Mouse (Mus musculus): ENCODE results near the gene Fam160b1. TPM values are rescaled to one million over a fixed set of nuclear protein-coding genes. Genes with fewer than 3 reads are reported as not detected.

Gene Fam160b1
- polyA plus RNA-seq, 1 experiment from 2014 or later: 12.9 TPM

GRCm38 (mm10) chr19:57325748-57326300 is 34.7 kb upstream of the Fam160b1 start:
- no peaks in the 10 kb centered on the region for H3K4me1 ChIP-seq
- H3K36me3 ChIP-seq: no peaks in the 10 kb centered on the region
- H3K27ac ChIP-seq (replicated peaks): no peak overlapping the region
- WGBS: 36% methylated on average over 7 of the region's 7 CpGs
- ATAC-seq (ENCODE audit: low FRiP score): no peak
- no peak overlapping the region for H3K9ac ChIP-seq (replicated peaks)
- no peak overlapping the region for H3K4me2 ChIP-seq
- H3K27me3 ChIP-seq (replicated peaks): no peaks in the 10 kb centered on the region
- H3K4me3 ChIP-seq (replicated peaks): no peak overlapping the region
- no peaks in the 10 kb centered on the region for H3K9me3 ChIP-seq (replicated peaks)

GRCm38 (mm10) chr19:57327679-57328078 is 32.8 kb upstream of the Fam160b1 start:
- no peak overlapping the region for H3K4me3 ChIP-seq (replicated peaks)
- no peak overlapping the region for H3K9ac ChIP-seq (replicated peaks)
- H3K4me2 ChIP-seq: no peak overlapping the region
- no peak for ATAC-seq (ENCODE audit: low FRiP score)
- no peaks in the 10 kb centered on the region for H3K4me1 ChIP-seq
- H3K27me3 ChIP-seq (replicated peaks): no peaks in the 10 kb centered on the region
- H3K27ac ChIP-seq (replicated peaks): no peak overlapping the region
- no peaks in the 10 kb centered on the region for H3K36me3 ChIP-seq
- no peaks in the 10 kb centered on the region for H3K9me3 ChIP-seq (replicated peaks)

- no peak for ATAC-seq (ENCODE audit: low FRiP score)
Measured at GRCm38 (mm10) chr19:57328269-57328668, 32.2 kb upstream of the Fam160b1 start.

GRCm38 (mm10) chr19:57328792-57329191 is 31.7 kb upstream of the Fam160b1 start:
- H3K4me2 ChIP-seq: no peak overlapping the region
- no peaks in the 10 kb centered on the region for H3K27me3 ChIP-seq (replicated peaks)
- H3K27ac ChIP-seq (replicated peaks): no peak overlapping the region
- no peak overlapping the region for H3K4me3 ChIP-seq (replicated peaks)
- H3K9me3 ChIP-seq (replicated peaks): no peaks in the 10 kb centered on the region
- ATAC-seq (ENCODE audit: low FRiP score): no peak
- H3K36me3 ChIP-seq: no peaks in the 10 kb centered on the region
- H3K4me1 ChIP-seq: no peaks in the 10 kb centered on the region
- H3K9ac ChIP-seq (replicated peaks): no peak overlapping the region
- 61% methylated on average over 12 of the region's 12 CpGs for WGBS

More at GRCm38 (mm10) chr19:57328269-57328668, 32.2 kb upstream of the Fam160b1 start:
- no peaks in the 10 kb centered on the region for H3K36me3 ChIP-seq
- H3K27ac ChIP-seq (replicated peaks): no peak overlapping the region
- H3K9ac ChIP-seq (replicated peaks): no peak overlapping the region
- no peaks in the 10 kb centered on the region for H3K27me3 ChIP-seq (replicated peaks)
- H3K4me2 ChIP-seq: no peak overlapping the region
- no peaks in the 10 kb centered on the region for H3K4me1 ChIP-seq
- no peak overlapping the region for H3K4me3 ChIP-seq (replicated peaks)
- no peaks in the 10 kb centered on the region for H3K9me3 ChIP-seq (replicated peaks)
- over 99% methylated on average over 7 of the region's 7 CpGs for WGBS

GRCm38 (mm10) chr19:57330309-57330708 is 30.2 kb upstream of the Fam160b1 start:
- no peak for ATAC-seq (ENCODE audit: low FRiP score)
- WGBS: 84% methylated on average over 11 of the region's 11 CpGs
- Histone ChIP-seq H3K27ac (replicated peaks) (no peak overlapping the region), H3K4me2 (no peak overlapping the region), H3K27me3 (replicated peaks) (no peaks in the 10 kb centered on the region), H3K4me3 (replicated peaks) (no peak overlapping the region), H3K9ac (replicated peaks) (no peak overlapping the region), H3K36me3 (no peaks in the 10 kb centered on the region), H3K9me3 (replicated peaks) (no peaks in the 10 kb centered on the region), H3K4me1 (no peaks in the 10 kb centered on the region)

- Histone ChIP-seq H3K9me3 (replicated peaks) (no peaks in the 10 kb centered on the region), H3K36me3 (no peaks in the 10 kb centered on the region), H3K4me2 (no peak overlapping the region), H3K9ac (replicated peaks) (no peak overlapping the region), H3K4me1 (no peaks in the 10 kb centered on the region), H3K27ac (replicated peaks) (no peak overlapping the region), H3K4me3 (replicated peaks) (no peak overlapping the region), H3K27me3 (replicated peaks) (no peaks in the 10 kb centered on the region)
- ATAC-seq (ENCODE audit: low FRiP score): no peak
- WGBS: 86% methylated on average over 6 of the region's 6 CpGs
Measured at GRCm38 (mm10) chr19:57331237-57331636, 29.2 kb upstream of the Fam160b1 start.

- Histone ChIP-seq H3K9me3 (replicated peaks) (no peaks in the 10 kb centered on the region), H3K27ac (replicated peaks) (no peak overlapping the region), H3K4me3 (replicated peaks) (no peak overlapping the region), H3K4me1 (no peaks in the 10 kb centered on the region), H3K36me3 (no peaks in the 10 kb centered on the region), H3K27me3 (replicated peaks) (no peaks in the 10 kb centered on the region), H3K9ac (replicated peaks) (no peak overlapping the region), H3K4me2 (no peak overlapping the region)
- no peak for ATAC-seq (ENCODE audit: low FRiP score)
- 83% methylated on average over 4 of the region's 4 CpGs for WGBS
Measured at GRCm38 (mm10) chr19:57333356-57333755, 27.1 kb upstream of the Fam160b1 start.

GRCm38 (mm10) chr19:57335135-57335534 is 25.3 kb upstream of the Fam160b1 start:
- no peaks in the 10 kb centered on the region for H3K36me3 ChIP-seq
- no peak overlapping the region for H3K27ac ChIP-seq (replicated peaks)
- no peak overlapping the region for H3K9ac ChIP-seq (replicated peaks)
- ATAC-seq (ENCODE audit: low FRiP score): no peak
- no peaks in the 10 kb centered on the region for H3K4me1 ChIP-seq
- no peak overlapping the region for H3K4me3 ChIP-seq (replicated peaks)
- H3K27me3 ChIP-seq (replicated peaks): no peaks in the 10 kb centered on the region
- 50% methylated on average over 8 of the region's 8 CpGs for WGBS
- no peak overlapping the region for H3K4me2 ChIP-seq
- no peaks in the 10 kb centered on the region for H3K9me3 ChIP-seq (replicated peaks)

GRCm38 (mm10) chr19:57339281-57339864 is 21.1 kb upstream of the Fam160b1 start:
- no peak overlapping the region for H3K9ac ChIP-seq (replicated peaks)
- no peaks in the 10 kb centered on the region for H3K36me3 ChIP-seq
- no peak overlapping the region for H3K4me3 ChIP-seq (replicated peaks)
- WGBS: 84% methylated on average over 13 of the region's 13 CpGs
- no peak for ATAC-seq (ENCODE audit: low FRiP score)
- H3K27me3 ChIP-seq (replicated peaks): no peaks in the 10 kb centered on the region
- H3K27ac ChIP-seq (replicated peaks): no peak overlapping the region
- no peak overlapping the region for H3K4me2 ChIP-seq
- no peaks in the 10 kb centered on the region for H3K4me1 ChIP-seq
- H3K9me3 ChIP-seq (replicated peaks): no peaks in the 10 kb centered on the region

- no peak overlapping the region for H3K4me3 ChIP-seq (replicated peaks)
- H3K27ac ChIP-seq (replicated peaks): no peak overlapping the region
- no peaks in the 10 kb centered on the region for H3K36me3 ChIP-seq
- H3K4me2 ChIP-seq: no peak overlapping the region
- H3K9ac ChIP-seq (replicated peaks): no peak overlapping the region
- no peaks in the 10 kb centered on the region for H3K9me3 ChIP-seq (replicated peaks)
- 85% methylated on average over 8 of the region's 8 CpGs for WGBS
- no peaks in the 10 kb centered on the region for H3K4me1 ChIP-seq
- no peaks in the 10 kb centered on the region for H3K27me3 ChIP-seq (replicated peaks)
- no peak for ATAC-seq (ENCODE audit: low FRiP score)
Measured at GRCm38 (mm10) chr19:57340900-57341742, 19.4 kb upstream of the Fam160b1 start.

- no peak overlapping the region for H3K4me2 ChIP-seq
- H3K4me1 ChIP-seq: no peaks in the 10 kb centered on the region
- H3K36me3 ChIP-seq: no peaks in the 10 kb centered on the region
- no peak overlapping the region for H3K9ac ChIP-seq (replicated peaks)
- no peak for ATAC-seq (ENCODE audit: low FRiP score)
- WGBS: 91% methylated on average over 5 of the region's 5 CpGs
- no peak overlapping the region for H3K4me3 ChIP-seq (replicated peaks)
- H3K9me3 ChIP-seq (replicated peaks): no peaks in the 10 kb centered on the region
- H3K27ac ChIP-seq (replicated peaks): no peak overlapping the region
- H3K27me3 ChIP-seq (replicated peaks): no peaks in the 10 kb centered on the region
Measured at GRCm38 (mm10) chr19:57343860-57344259, 16.6 kb upstream of the Fam160b1 start.

GRCm38 (mm10) chr19:57344678-57345077 is 15.8 kb upstream of the Fam160b1 start:
- no peaks in the 10 kb centered on the region for H3K9me3 ChIP-seq (replicated peaks)
- H3K4me1 ChIP-seq: no peaks in the 10 kb centered on the region
- no peak overlapping the region for H3K9ac ChIP-seq (replicated peaks)
- no peak overlapping the region for H3K4me3 ChIP-seq (replicated peaks)
- no peaks in the 10 kb centered on the region for H3K27me3 ChIP-seq (replicated peaks)
- H3K27ac ChIP-seq (replicated peaks): no peak overlapping the region
- no peak overlapping the region for H3K4me2 ChIP-seq
- no peaks in the 10 kb centered on the region for H3K36me3 ChIP-seq
- 94% methylated on average over 1 of the region's 1 CpGs for WGBS
- ATAC-seq (ENCODE audit: low FRiP score): no peak
